Mouse (Mus musculus): ENCODE measurements at regions not wholly inside any gene's neighbourhood (a gene's known extent, or its start where the extent isn't known, plus 50 kb on each side); places are given as distances from the start of the nearest gene placed in this dataset.

DNA sequence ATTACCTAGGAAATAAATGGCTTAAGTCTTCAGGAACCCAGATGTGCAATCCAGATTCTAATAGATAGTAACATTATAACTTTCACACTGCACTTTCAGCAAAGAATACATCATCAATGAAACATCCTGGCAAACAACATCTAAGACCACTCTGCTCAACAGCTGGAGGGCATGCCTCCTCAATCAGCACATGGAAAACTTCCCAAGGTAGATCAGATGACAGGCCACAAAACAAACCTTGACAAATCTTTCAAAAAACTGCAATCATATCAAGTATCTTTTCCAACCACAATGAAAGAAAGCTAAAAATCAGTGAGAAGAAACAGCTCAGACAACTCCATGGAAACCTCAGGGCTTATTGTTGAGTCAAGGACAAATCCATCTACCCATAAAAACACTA, 105.2 kb downstream of the Postn start:
- TF ChIP-seq CTCF (IDR thresholded peaks at IDR 0.05) (no peak), POLR2A (IDR thresholded peaks at IDR 0.05; ENCODE audit: insufficient read depth, low read depth, low read length) (no peak), EP300 (IDR thresholded peaks at IDR 0.05; ENCODE audit: insufficient read depth, low read depth, low read length) (no peak)
